Mouse (Mus musculus) hindbrain, embryonic 16.5 days (tissue): Measurements from ENCODE around the gene Dao. TPM values are rescaled to one million over a fixed set of nuclear protein-coding genes. Genes with fewer than 3 reads are reported as not detected.

Experiments used
- ATAC-seq: fragments of 200-750 bp; cut with Nextera tagmentation; 2 replicates; pipeline ENCODE4 v1.8.0; 2017; ENCODE audit warnings: moderate TSS enrichment, moderate library complexity
- H3K27ac ChIP-seq: fragments of 300-500 bp; sonication (generic); 2 replicates; pipeline ENCODE4 v1.5.1; 2014; ENCODE audit warnings: low read depth, mild to moderate bottlenecking, control low read depth, low read length, moderate library complexity
- H3K27me3 ChIP-seq: fragments of 300-500 bp; sonication (generic); replicated peaks from 2 replicates; pipeline ENCODE4 v1.6.1; 2014; ENCODE audit warnings: low read length; ENCODE audit not compliant: control insufficient read depth, insufficient read depth
- H3K36me3 ChIP-seq: fragments of 300-500 bp; sonication (generic); 2 replicates; pipeline ENCODE4 v1.6.1; 2014; ENCODE audit warnings: mild to moderate bottlenecking, low read length, moderate library complexity, mixed read lengths; ENCODE audit not compliant: control insufficient read depth, insufficient read depth
- H3K4me1 ChIP-seq: fragments of 300-500 bp; sonication (generic); 2 replicates; pipeline ENCODE4 v1.6.1; 2014; ENCODE audit warnings: low read depth, low read length; ENCODE audit not compliant: control insufficient read depth, insufficient read depth
- H3K4me2 ChIP-seq: fragments of 300-500 bp; sonication (generic); 2 replicates; pipeline ENCODE4 v1.6.1; 2014; ENCODE audit warnings: mild to moderate bottlenecking, low read length, control low read depth, moderate library complexity
- H3K4me3 ChIP-seq: fragments of 300-500 bp; sonication (generic); 2 replicates; pipeline ENCODE4 v1.5.1; 2014; ENCODE audit warnings: mild to moderate bottlenecking, low read length, control low read depth, moderate library complexity
- H3K9ac ChIP-seq: fragments of 300-500 bp; sonication (generic); 2 replicates; pipeline ENCODE4 v1.6.1; 2014; ENCODE audit warnings: low read depth, mild to moderate bottlenecking, control low read depth, low read length, moderate library complexity
- H3K9me3 ChIP-seq: fragments of 300-500 bp; sonication (generic); 2 replicates; pipeline ENCODE4 v1.6.1; 2014; ENCODE audit warnings: mild to moderate bottlenecking, low read length, moderate library complexity; ENCODE audit not compliant: control insufficient read depth
- WGBS: fragments of 180-500 bp; shearing (Covaris S2); extraction: QIAGEN DNeasy Blood & Tissue Kit; methylation state at CpG from one replicate; pipeline ENCODE4 v1.1.7; 2014; 5-methylcytosine and 5-hydroxymethylcytosine counted together
- polyA plus RNA-seq: library from polyadenylated mRNA; unstranded; fragments of >200 nt; fragmentation: Nextera tagmentation; extraction: Ambion mirVana; gene quantifications from 2 replicates; pipeline ENCODE4 v1.2.1, GENCODE M21; 2015

The Dao gene
- polyA plus RNA-seq, 1 experiment from 2014 or later = not detected

- Histone ChIP-seq H3K4me2 (no peak overlapping the region), H3K4me1 (no peaks in the 10 kb centered on the region), H3K9me3 (no peaks in the 10 kb centered on the region), H3K4me3 (no peak overlapping the region), H3K9ac (no peak overlapping the region), H3K36me3 (peaks cover 3% of the 10 kb centered on the region; the same call in 1 of the 2 replicates), H3K27ac (no peak overlapping the region), H3K27me3 (no peaks in the 10 kb centered on the region)
- no peak for ATAC-seq
- WGBS = 71% methylated on average over 3 of the region's 3 CpGs
Measured at GRCm38 (mm10) chr5:114046151-114046550, 42.6 kb downstream of the Dao start.

GRCm38 (mm10) chr5:114046604-114047003, 43.1 kb downstream of the Dao start:
- Histone ChIP-seq H3K9me3 (no peaks in the 10 kb centered on the region), H3K4me3 (no peak overlapping the region), H3K36me3 (peaks cover under 1% of the 10 kb centered on the region; the same call in 1 of the 2 replicates), H3K27me3 (no peaks in the 10 kb centered on the region), H3K4me2 (no peak overlapping the region), H3K27ac (no peak overlapping the region), H3K4me1 (no peaks in the 10 kb centered on the region), H3K9ac (no peak overlapping the region)
- 52% methylated on average over 3 of the region's 3 CpGs for WGBS
- ATAC-seq = no peak

DNA sequence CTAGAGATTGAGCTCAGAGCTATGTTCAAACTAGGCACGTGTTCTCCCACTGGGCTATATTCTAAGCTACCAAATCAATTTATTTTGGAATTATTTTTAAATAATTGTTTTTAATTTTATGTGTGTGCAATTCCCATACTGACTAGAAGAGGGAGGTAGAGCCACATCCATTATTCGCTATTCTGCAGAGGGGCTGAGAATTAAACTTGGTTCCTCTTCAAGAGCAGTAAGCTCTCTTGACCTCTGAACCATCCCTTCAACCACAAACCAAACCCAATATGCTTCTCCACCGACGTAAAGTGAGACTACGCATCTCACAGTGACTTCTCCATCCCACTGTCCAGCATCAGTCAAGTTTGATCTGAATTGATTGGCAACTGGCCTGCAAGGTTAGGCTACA, 43.7 kb downstream of the Dao start:
- no peak overlapping the region for H3K9ac ChIP-seq
- WGBS = 84% methylated on average over 5 of the region's 5 CpGs
- H3K27ac ChIP-seq = no peak overlapping the region
- no peaks in the 10 kb centered on the region for H3K27me3 ChIP-seq
- no peak for ATAC-seq
- no peak overlapping the region for H3K4me3 ChIP-seq
- no peaks in the 10 kb centered on the region for H3K9me3 ChIP-seq
- no peak overlapping the region for H3K4me2 ChIP-seq
- no peaks in the 10 kb centered on the region for H3K4me1 ChIP-seq
- H3K36me3 ChIP-seq = no peaks in the 10 kb centered on the region; the same call in 1 of the 2 replicates

- H3K27ac ChIP-seq = no peak overlapping the region
- no peak for ATAC-seq
Measured at GRCm38 (mm10) chr5:114048731-114049308, 45.3 kb downstream of the Dao start.

DNA sequence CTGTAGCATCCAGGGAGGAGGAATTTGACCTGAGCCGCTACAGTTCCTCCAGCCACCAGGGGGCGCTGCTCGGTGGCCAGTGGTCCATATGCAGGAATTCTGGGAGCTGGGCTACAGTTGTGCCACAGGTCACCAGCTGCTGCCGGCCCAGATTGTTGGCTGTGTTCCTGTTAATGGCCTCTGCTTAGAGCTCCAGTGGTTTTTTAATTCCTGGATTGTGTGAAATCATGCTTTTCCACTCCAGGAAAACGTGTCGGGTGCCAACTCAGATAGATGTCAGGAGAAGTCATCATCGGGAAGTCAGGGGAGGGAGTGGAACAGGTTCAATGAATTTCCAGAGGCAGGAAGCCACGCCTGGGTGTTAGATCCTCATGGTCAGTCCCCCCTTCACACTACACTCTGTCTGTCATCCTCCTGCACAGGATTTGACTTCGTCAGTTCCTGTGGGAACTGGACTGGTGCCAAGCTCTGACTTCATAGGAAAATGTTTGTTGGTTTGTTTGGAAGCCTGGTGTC, 48.8 kb downstream of the Dao start:
- H3K9me3 ChIP-seq = no peaks in the 10 kb centered on the region
- H3K4me3 ChIP-seq = no peak overlapping the region
- no peak for ATAC-seq
- H3K36me3 ChIP-seq = peaks cover 14% of the 10 kb centered on the region
- H3K27me3 ChIP-seq = no peaks in the 10 kb centered on the region
- H3K4me1 ChIP-seq = no peaks in the 10 kb centered on the region
- no peak overlapping the region for H3K27ac ChIP-seq
- H3K4me2 ChIP-seq = peak overlapping the region; percentile 6; the same call in 1 of the 2 replicates
- no peak overlapping the region for H3K9ac ChIP-seq
- WGBS = 25% methylated on average over 9 of the region's 9 CpGs

More at GRCm38 (mm10) chr5:114048731-114049308, 45.3 kb downstream of the Dao start:
- Histone ChIP-seq H3K9me3 (no peaks in the 10 kb centered on the region), H3K27me3 (no peaks in the 10 kb centered on the region), H3K36me3 (peaks cover 5% of the 10 kb centered on the region), H3K4me1 (no peaks in the 10 kb centered on the region), H3K4me2 (no peak overlapping the region), H3K9ac (no peak overlapping the region), H3K4me3 (no peak overlapping the region)
- WGBS = 48% methylated on average over 12 of the region's 12 CpGs

GRCm38 (mm10) chr5:114057129-114057731, 53.7 kb downstream of the Dao start:
- H3K4me3 ChIP-seq = no peak overlapping the region
- H3K4me1 ChIP-seq = no peaks in the 10 kb centered on the region
- no peak overlapping the region for H3K4me2 ChIP-seq
- no peak overlapping the region for H3K27ac ChIP-seq
- H3K36me3 ChIP-seq = peaks cover 17% of the 10 kb centered on the region
- WGBS = 69% methylated on average over 9 of the region's 9 CpGs
- no peak overlapping the region for H3K9ac ChIP-seq
- H3K27me3 ChIP-seq = no peaks in the 10 kb centered on the region
- ATAC-seq = no peak
- H3K9me3 ChIP-seq = no peaks in the 10 kb centered on the region

DNA sequence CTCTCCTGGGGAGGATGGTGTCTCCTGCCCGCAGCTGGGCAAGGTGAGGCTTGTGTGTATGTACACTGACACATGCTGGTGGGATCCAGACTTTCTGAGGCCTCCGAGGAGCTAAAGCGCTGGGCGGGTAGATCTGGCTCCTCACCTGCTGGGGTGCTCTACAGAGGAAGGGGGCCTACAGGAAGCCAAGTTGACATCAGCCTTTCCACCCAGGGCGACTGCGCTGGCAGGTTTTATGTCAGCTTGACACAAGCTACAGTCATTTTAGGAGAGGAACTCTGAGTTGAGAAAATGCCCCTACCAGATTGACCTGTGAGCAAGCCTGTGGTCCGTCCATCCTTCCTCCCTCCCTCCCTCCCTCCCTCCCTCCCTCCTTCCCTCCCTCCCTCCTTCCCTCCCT, 58.2 kb downstream of the Dao start:
- no peaks in the 10 kb centered on the region for H3K4me1 ChIP-seq
- no peak overlapping the region for H3K4me2 ChIP-seq
- H3K27me3 ChIP-seq = no peaks in the 10 kb centered on the region
- peaks cover 12% of the 10 kb centered on the region for H3K36me3 ChIP-seq
- H3K4me3 ChIP-seq = no peak overlapping the region
- H3K27ac ChIP-seq = no peak overlapping the region
- H3K9ac ChIP-seq = no peak overlapping the region
- WGBS = 51% methylated on average over 7 of the region's 7 CpGs
- no peak for ATAC-seq
- H3K9me3 ChIP-seq = no peaks in the 10 kb centered on the region

- H3K9ac ChIP-seq = no peak overlapping the region
- no peaks in the 10 kb centered on the region for H3K27me3 ChIP-seq
- H3K4me1 ChIP-seq = no peaks in the 10 kb centered on the region
- H3K9me3 ChIP-seq = no peaks in the 10 kb centered on the region
- H3K27ac ChIP-seq = no peak overlapping the region
- peaks cover 12% of the 10 kb centered on the region for H3K36me3 ChIP-seq
- 48% methylated on average over 4 of the region's 4 CpGs for WGBS
- no peak for ATAC-seq
- no peak overlapping the region for H3K4me3 ChIP-seq
- no peak overlapping the region for H3K4me2 ChIP-seq
Measured at GRCm38 (mm10) chr5:114063958-114064357, 60.5 kb downstream of the Dao start.

DNA sequence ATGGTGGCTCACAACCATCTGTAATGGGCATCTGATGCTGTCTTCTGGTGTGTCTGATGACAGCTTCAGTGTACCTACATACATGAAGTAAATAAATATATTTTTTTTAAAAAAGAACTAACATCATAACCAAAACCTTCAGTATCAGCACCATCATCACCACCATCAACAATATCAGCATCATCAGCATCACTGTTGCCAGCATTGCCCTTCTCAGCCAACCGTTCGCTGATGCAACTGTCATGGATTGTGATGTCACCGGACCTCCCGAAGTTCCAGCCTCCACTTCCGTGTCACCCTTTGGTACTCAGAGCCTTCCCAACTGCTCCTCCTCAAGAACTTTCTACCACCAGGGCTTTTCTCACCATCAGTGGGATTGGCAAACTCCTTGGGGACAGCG, 61.7 kb downstream of the Dao start, which contains the start of gene Usp30:
Usp30 (plus strand) TSS at position 301 of the 400 bp plus-strand sequence.
- H3K27me3 ChIP-seq = no peaks in the 10 kb centered on the region
- ATAC-seq = no peak
- no peak within 1 kb of the TSS for H3K27ac ChIP-seq
- no peak within 1 kb of the TSS for H3K4me3 ChIP-seq
- 94% methylated on average over 6 of the region's 6 CpGs for WGBS
- no peaks in the 10 kb centered on the region for H3K4me1 ChIP-seq
- H3K4me2 ChIP-seq = no peak within 1 kb of the TSS
- no peak within 1 kb of the TSS for H3K9ac ChIP-seq
- peaks cover 12% of the 10 kb centered on the region for H3K36me3 ChIP-seq
- H3K9me3 ChIP-seq = no peaks in the 10 kb centered on the region
